Mouse (Mus musculus): ENCODE results near the gene Hist1h1t.

The Hist1h1t gene

DNA sequence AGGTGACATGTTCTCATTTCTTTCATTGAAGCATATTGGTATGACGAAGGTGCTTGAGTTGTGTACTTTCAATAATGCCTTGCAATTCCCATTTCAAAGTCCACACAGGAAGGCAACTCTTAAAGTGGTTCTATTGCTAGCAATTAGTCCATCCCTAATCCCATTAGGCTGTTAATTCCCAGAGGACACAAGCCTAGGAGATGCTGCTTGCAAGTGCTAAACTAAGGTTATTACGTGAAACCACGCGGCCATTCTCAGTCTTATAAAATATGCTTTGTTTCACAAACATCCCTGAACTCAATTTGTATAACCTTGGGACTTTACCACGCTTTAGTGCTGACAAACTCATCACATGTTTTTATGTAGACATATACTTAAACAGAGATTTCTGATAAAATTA lies 41.5 kb downstream of the Hist1h1t start:
- DNase-seq (ENCODE audit: low spot score), result no peak

GRCm38 (mm10) chr13:23738041-23738440 lies 42.4 kb downstream of the Hist1h1t start:
- DNase-seq (ENCODE audit: low spot score), result no peak

DNA sequence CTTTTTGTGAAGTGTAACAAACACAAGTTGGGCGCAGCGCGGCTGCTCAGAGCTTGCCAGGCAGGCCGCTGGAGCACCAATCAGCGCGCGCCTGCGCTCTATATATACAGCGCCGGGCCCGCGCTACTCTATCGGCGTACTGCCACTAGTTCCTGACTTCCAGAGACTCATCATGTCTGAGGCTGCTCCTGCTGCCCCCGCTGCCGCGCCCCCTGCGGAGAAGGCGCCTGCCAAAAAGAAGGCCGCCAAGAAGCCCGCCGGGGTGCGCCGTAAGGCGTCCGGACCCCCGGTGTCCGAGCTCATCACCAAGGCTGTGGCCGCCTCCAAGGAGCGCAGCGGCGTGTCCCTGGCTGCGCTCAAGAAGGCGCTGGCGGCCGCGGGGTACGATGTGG lies 43.1 kb downstream of the Hist1h1t start, which contains the start of gene Hist1h1c:
Gene Hist1h1c (plus strand): TSS at position 132 of the 392 bp plus-strand sequence.
- DNase-seq (ENCODE audit: low spot score), result peak; percentile 92

DNA sequence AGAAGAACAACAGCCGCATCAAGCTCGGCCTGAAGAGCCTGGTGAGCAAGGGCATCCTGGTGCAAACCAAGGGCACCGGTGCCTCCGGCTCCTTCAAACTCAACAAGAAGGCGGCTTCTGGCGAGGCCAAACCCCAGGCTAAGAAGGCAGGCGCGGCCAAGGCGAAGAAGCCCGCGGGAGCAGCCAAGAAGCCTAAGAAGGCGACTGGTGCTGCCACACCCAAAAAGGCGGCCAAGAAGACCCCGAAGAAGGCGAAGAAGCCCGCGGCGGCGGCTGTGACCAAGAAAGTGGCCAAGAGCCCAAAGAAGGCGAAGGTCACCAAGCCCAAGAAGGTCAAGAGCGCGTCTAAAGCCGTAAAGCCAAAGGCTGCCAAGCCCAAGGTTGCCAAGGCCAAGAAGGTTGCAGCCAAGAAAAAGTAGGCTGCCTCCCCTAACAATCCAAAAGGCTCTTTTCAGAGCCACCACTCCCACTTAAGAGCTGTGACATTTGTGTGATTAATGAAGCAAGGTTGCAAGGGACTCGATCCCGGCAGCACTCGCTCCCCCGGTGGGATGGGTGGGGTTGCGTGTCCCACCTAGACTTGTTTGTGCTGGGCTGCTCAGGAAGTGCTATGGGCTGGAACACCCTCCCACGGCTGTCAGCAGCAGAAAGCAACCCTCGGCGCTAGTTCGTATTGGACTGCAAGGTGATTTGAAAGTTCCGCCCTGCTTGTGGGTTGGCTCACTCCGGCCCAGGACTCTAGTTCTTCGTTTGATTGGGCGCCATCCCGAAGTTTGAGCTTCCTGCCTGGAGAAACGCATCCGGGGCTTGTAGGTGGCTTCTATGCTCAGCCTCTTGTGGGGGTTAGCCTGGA lies 43.7 kb downstream of the Hist1h1t start:
- peak; percentile 93 for DNase-seq (ENCODE audit: low spot score)

DNA sequence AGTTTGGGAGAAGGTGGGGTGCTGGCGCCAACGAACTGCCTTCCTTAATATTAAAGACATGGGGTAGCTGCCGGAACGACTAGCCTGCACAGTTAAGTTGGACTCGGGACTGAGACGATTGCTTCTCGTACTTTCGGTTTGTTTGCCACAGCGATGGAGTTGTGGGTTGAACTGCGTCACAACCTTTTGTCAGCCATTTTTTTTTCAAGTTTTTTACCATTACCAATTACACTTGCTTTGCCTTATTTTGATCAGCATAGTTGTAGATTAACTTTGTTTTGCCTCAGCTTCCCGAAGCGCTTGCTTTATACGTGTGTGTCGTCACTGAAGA lies 44.3 kb downstream of the Hist1h1t start:
- no peak for DNase-seq (ENCODE audit: low spot score)

DNA sequence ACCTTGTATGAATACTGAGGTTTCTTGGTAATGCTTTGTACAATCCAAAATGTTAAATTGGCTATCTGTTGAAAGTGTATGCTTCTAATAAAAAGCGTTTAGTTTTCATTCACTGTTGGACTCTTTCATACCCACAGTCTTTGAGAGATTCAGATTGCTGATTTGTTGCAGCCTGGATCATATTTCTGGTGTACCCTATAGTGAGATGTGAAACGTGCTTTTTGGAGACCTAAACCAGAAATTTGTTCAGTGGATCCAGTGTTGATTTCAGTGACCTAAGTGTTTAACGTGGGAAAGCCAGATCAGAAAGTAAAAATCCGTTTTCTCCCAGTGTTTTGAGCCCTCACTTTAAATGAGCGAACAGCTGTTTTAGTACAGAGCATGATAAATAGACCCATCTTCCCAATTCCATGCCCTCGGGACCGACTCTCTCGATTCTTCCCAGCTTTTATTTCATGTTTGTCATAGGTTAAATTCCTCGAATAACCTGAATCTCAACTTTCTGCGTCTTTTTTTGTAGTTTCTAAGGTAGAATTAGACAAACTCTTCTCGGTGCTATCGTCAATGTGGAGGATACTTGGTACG lies 44.7 kb downstream of the Hist1h1t start:
- DNase-seq (ENCODE audit: low spot score), result no peak

GRCm38 (mm10) chr13:23740910-23741309 lies 45.3 kb downstream of the Hist1h1t start:
- DNase-seq (ENCODE audit: low spot score), result no peak

GRCm38 (mm10) chr13:23742007-23742406 lies 46.4 kb downstream of the Hist1h1t start:
- DNase-seq (ENCODE audit: low spot score), result no peak

- DNase-seq (ENCODE audit: low spot score), result no peak
Observed at GRCm38 (mm10) chr13:23743215-23743614, 47.6 kb downstream of the Hist1h1t start.

- no peak for DNase-seq (ENCODE audit: low spot score)
Observed at GRCm38 (mm10) chr13:23743963-23744362, 48.3 kb downstream of the Hist1h1t start.

GRCm38 (mm10) chr13:23744421-23745380 lies 49.1 kb downstream of the Hist1h1t start:
- DNase-seq (ENCODE audit: low spot score), result no peak

DNA sequence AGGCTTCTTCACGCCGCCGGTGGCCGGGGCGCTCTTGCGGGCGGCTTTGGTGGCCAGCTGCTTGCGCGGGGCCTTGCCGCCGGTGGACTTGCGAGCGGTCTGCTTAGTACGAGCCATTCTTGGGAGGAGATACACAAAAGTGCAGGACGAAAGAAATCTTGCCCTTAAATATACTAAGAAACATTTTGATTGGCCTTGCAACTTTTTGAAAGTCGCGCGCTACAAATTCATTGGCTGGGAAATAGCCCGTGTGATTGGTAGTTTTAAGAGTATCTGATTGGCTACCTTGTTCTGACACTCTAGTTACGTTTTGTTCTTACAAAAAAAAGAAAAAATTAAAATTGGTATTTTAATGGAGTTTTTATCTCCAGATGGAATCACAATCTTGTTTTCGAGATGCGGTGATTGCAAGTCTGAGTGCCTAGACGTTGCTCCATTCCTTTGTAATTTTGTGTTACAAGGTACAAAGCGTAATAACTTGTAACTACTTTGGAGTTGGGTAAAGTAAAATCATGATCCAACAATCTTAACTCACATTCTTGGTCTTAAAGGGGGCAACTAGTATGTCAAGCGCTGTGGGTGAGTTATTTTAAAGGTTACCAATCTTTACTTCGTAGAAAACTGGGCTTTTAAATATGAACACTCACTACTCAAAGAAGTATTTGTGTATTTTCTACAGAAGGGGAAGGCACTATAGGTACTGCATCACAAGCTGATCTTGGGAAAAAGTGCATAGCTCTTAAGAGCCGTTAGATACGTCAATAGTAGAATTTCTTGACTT lies 50.0 kb downstream of the Hist1h1t start, which contains the start of gene Hist1h3c:
Gene Hist1h3c (minus strand): TSS at position 222 of the 781 bp plus-strand sequence.
- DNase-seq (ENCODE audit: low spot score), result peak; percentile 75

Data from T-cell, adult 2 months (primary cell).